Mouse (Mus musculus) kidney, postnatal 36 days (tissue): ENCODE measurements around the gene H2bfm.
A peak's percentile ranks its signal among the peaks of the same experiment; 100 is the strongest.
"Not testable (repeated sequence)": the region's sequence is repeated elsewhere in the genome, so short reads cannot be mapped to it uniquely, and the experiment has no call there.

Experiments used
- DNase-seq, 2 experiments: peaks; one replicate each; pipeline ENCODE4 v3.0.0; 2021 to 2022; ENCODE audit warnings: mixed read lengths in 2 of 2

Gene H2bfm

GRCm38 (mm10) chrX:136927031-136927430, at the start of gene H2bfm:
H2bfm (plus strand) TSS chrX:136927325.
- DNase-seq, result no peak

GRCm38 (mm10) chrX:136895757-136896156, 31.4 kb upstream of the H2bfm start:
- DNase-seq, result peak in 1 of 2 experiments; percentile 26

GRCm38 (mm10) chrX:136904369-136904768, 22.8 kb upstream of the H2bfm start:
- DNase-seq, result no peak

GRCm38 (mm10) chrX:136925863-136926262, 1.3 kb upstream of the H2bfm start:
- DNase-seq, result no peak

- no peak for DNase-seq
Observed at GRCm38 (mm10) chrX:136937985-136938384, 10.9 kb downstream of the H2bfm start.

GRCm38 (mm10) chrX:136957583-136958279, 30.6 kb downstream of the H2bfm start:
- DNase-seq, result peak; percentile 54 to 83

GRCm38 (mm10) chrX:136958300-136958699, 31.2 kb downstream of the H2bfm start:
- not testable (repeated sequence) for DNase-seq

GRCm38 (mm10) chrX:136959688-136960087, 32.6 kb downstream of the H2bfm start:
- DNase-seq, result peak; percentile 13 to 39

GRCm38 (mm10) chrX:136975397-136975796, 48.3 kb downstream of the H2bfm start, which contains the start of gene Tmsb15b2:
Tmsb15b2 (minus strand) TSS chrX:136975497.
- DNase-seq, result not testable (repeated sequence)

GRCm38 (mm10) chrX:136976424-136977084, 49.4 kb downstream of the H2bfm start, which contains the start of the genes Tmsb15l and Tmsb15b1:
Tmsb15l (minus strand) TSS chrX:136976869.
Tmsb15b1 (minus strand) TSS chrX:136976874.
- peak; percentile 67 to 79 for DNase-seq
